Mouse (Mus musculus): ENCODE results near the gene Bms1. TPM values are rescaled to one million over a fixed set of nuclear protein-coding genes. Genes with fewer than 3 reads are reported as not detected.

Bms1 gene
- total and polyA plus RNA-seq, 2 experiments = 2.5 to 11.1 TPM

DNA sequence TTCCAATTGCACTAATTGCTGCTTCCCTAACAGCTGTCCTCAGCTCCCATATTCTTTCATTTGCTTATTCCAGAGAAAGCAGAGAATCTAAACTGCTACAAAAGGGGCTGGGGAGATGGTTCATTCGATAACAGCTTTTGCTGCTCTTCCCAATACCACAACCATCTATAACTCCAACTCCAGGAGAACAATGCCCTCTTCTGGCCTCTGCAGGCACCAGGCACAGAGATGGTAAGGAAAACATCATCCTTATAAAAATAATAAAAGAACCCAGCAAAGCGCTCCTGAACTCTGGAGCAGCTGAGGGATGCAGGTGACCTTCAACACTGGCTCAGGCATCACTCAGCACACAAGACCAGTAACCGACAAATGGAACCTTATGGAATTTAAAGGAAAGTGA lies 33.3 kb downstream of the Bms1 start:
- 93% methylated on average over 3 of the region's 3 CpGs for WGBS
- no peak overlapping the region for H3K27ac ChIP-seq (replicated peaks; ENCODE audit: insufficient read depth, low read depth, low read length)
- no peak overlapping the region for H3K4me3 ChIP-seq (ENCODE audit: insufficient read depth, low read depth, low read length)
- no peaks in the 10 kb centered on the region for H3K79me2 ChIP-seq (ENCODE audit: control insufficient read depth, insufficient read depth, low read length)
- no peak for DNase-seq (ENCODE audit: extremely low read depth, low read depth, low spot score)
- H3K36me3 ChIP-seq (ENCODE audit: control insufficient read depth, insufficient read depth, low read length) = peaks cover 43% of the 10 kb centered on the region
- H3K9ac ChIP-seq (ENCODE audit: low read depth, low read length) = no peak overlapping the region
- no peaks in the 10 kb centered on the region for H3K4me1 ChIP-seq (ENCODE audit: control insufficient read depth, insufficient read depth, low read length)
- TF ChIP-seq POLR2A (IDR thresholded peaks at IDR 0.05; ENCODE audit: extremely low read depth, insufficient read depth, low read length) (no peak), CTCF (IDR thresholded peaks at IDR 0.05; ENCODE audit: low read depth, low read length) (no peak)
- no peaks in the 10 kb centered on the region for H3K27me3 ChIP-seq (ENCODE audit: control insufficient read depth, insufficient read depth, low read length)

- Histone ChIP-seq H3K4me3 (ENCODE audit: insufficient read depth, low read depth, low read length) (no peak overlapping the region), H3K79me2 (ENCODE audit: control insufficient read depth, insufficient read depth, low read length) (no peaks in the 10 kb centered on the region), H3K27me3 (ENCODE audit: control insufficient read depth, insufficient read depth, low read length) (no peaks in the 10 kb centered on the region), H3K36me3 (ENCODE audit: control insufficient read depth, insufficient read depth, low read length) (peaks cover 24% of the 10 kb centered on the region), H3K27ac (replicated peaks; ENCODE audit: insufficient read depth, low read depth, low read length) (no peak overlapping the region), H3K4me1 (ENCODE audit: control insufficient read depth, insufficient read depth, low read length) (no peaks in the 10 kb centered on the region), H3K9ac (ENCODE audit: low read depth, low read length) (no peak overlapping the region)
- no peak for DNase-seq (ENCODE audit: extremely low read depth, low read depth, low spot score)
- 80% methylated on average over 4 of the region's 4 CpGs for WGBS
- TF ChIP-seq CTCF (IDR thresholded peaks at IDR 0.05; ENCODE audit: low read depth, low read length) = no peak
- TF ChIP-seq POLR2A (IDR thresholded peaks at IDR 0.05; ENCODE audit: extremely low read depth, insufficient read depth, low read length) = no peak
These were observed 38.0 kb downstream of the Bms1 start for GRCm38 (mm10) chr6:118381234-118381633.

- Histone ChIP-seq H3K9ac (ENCODE audit: low read depth, low read length) (no peak overlapping the region), H3K27ac (replicated peaks; ENCODE audit: insufficient read depth, low read depth, low read length) (no peak overlapping the region), H3K27me3 (ENCODE audit: control insufficient read depth, insufficient read depth, low read length) (no peaks in the 10 kb centered on the region), H3K4me3 (ENCODE audit: insufficient read depth, low read depth, low read length) (no peak overlapping the region), H3K79me2 (ENCODE audit: control insufficient read depth, insufficient read depth, low read length) (no peaks in the 10 kb centered on the region), H3K4me1 (ENCODE audit: control insufficient read depth, insufficient read depth, low read length) (no peaks in the 10 kb centered on the region), H3K36me3 (ENCODE audit: control insufficient read depth, insufficient read depth, low read length) (peaks cover 20% of the 10 kb centered on the region)
- 50% methylated on average over 3 of the region's 3 CpGs for WGBS
- no peak for DNase-seq (ENCODE audit: extremely low read depth, low read depth, low spot score)
- no peak for TF ChIP-seq CTCF (IDR thresholded peaks at IDR 0.05; ENCODE audit: low read depth, low read length)
- no peak for TF ChIP-seq POLR2A (IDR thresholded peaks at IDR 0.05; ENCODE audit: extremely low read depth, insufficient read depth, low read length)
These were observed 38.6 kb downstream of the Bms1 start for GRCm38 (mm10) chr6:118380630-118381029.

- 34% methylated on average over 20 of the region's 20 CpGs for WGBS
- TF ChIP-seq POLR2A (IDR thresholded peaks at IDR 0.05; ENCODE audit: extremely low read depth, insufficient read depth, low read length) = no peak
- TF ChIP-seq CTCF (IDR thresholded peaks at IDR 0.05; ENCODE audit: low read depth, low read length) = peak; percentile 78
- H3K4me1 ChIP-seq (ENCODE audit: control insufficient read depth, insufficient read depth, low read length) = no peaks in the 10 kb centered on the region
- H3K4me3 ChIP-seq (ENCODE audit: insufficient read depth, low read depth, low read length) = no peak overlapping the region
- peaks cover 17% of the 10 kb centered on the region for H3K36me3 ChIP-seq (ENCODE audit: control insufficient read depth, insufficient read depth, low read length)
- H3K27me3 ChIP-seq (ENCODE audit: control insufficient read depth, insufficient read depth, low read length) = no peaks in the 10 kb centered on the region
- H3K79me2 ChIP-seq (ENCODE audit: control insufficient read depth, insufficient read depth, low read length) = no peaks in the 10 kb centered on the region
- H3K9ac ChIP-seq (ENCODE audit: low read depth, low read length) = no peak overlapping the region
- no peak for DNase-seq (ENCODE audit: extremely low read depth, low read depth, low spot score)
- H3K27ac ChIP-seq (replicated peaks; ENCODE audit: insufficient read depth, low read depth, low read length) = no peak overlapping the region
These were observed 39.7 kb downstream of the Bms1 start for GRCm38 (mm10) chr6:118379451-118380167.

GRCm38 (mm10) chr6:118377611-118378010 lies 41.7 kb downstream of the Bms1 start:
- Histone ChIP-seq H3K4me1 (ENCODE audit: control insufficient read depth, insufficient read depth, low read length) (no peaks in the 10 kb centered on the region), H3K4me3 (ENCODE audit: insufficient read depth, low read depth, low read length) (no peak overlapping the region), H3K27ac (replicated peaks; ENCODE audit: insufficient read depth, low read depth, low read length) (no peak overlapping the region), H3K9ac (ENCODE audit: low read depth, low read length) (no peak overlapping the region), H3K79me2 (ENCODE audit: control insufficient read depth, insufficient read depth, low read length) (no peaks in the 10 kb centered on the region), H3K27me3 (ENCODE audit: control insufficient read depth, insufficient read depth, low read length) (no peaks in the 10 kb centered on the region), H3K36me3 (ENCODE audit: control insufficient read depth, insufficient read depth, low read length) (no peaks in the 10 kb centered on the region)
- 64% methylated on average over 7 of the region's 10 CpGs for WGBS
- no peak for DNase-seq (ENCODE audit: extremely low read depth, low read depth, low spot score)
- no peak for TF ChIP-seq POLR2A (IDR thresholded peaks at IDR 0.05; ENCODE audit: extremely low read depth, insufficient read depth, low read length)
- TF ChIP-seq CTCF (IDR thresholded peaks at IDR 0.05; ENCODE audit: low read depth, low read length) = no peak

- H3K36me3 ChIP-seq (ENCODE audit: control insufficient read depth, insufficient read depth, low read length) = no peaks in the 10 kb centered on the region
- H3K27me3 ChIP-seq (ENCODE audit: control insufficient read depth, insufficient read depth, low read length) = no peaks in the 10 kb centered on the region
- no peak overlapping the region for H3K4me3 ChIP-seq (ENCODE audit: insufficient read depth, low read depth, low read length)
- TF ChIP-seq POLR2A (IDR thresholded peaks at IDR 0.05; ENCODE audit: extremely low read depth, insufficient read depth, low read length) = no peak
- TF ChIP-seq CTCF (IDR thresholded peaks at IDR 0.05; ENCODE audit: low read depth, low read length) = no peak
- DNase-seq (ENCODE audit: extremely low read depth, low read depth, low spot score) = no peak
- 63% methylated on average over 10 of the region's 10 CpGs for WGBS
- H3K27ac ChIP-seq (replicated peaks; ENCODE audit: insufficient read depth, low read depth, low read length) = no peak overlapping the region
- H3K9ac ChIP-seq (ENCODE audit: low read depth, low read length) = no peak overlapping the region
- no peaks in the 10 kb centered on the region for H3K79me2 ChIP-seq (ENCODE audit: control insufficient read depth, insufficient read depth, low read length)
- no peaks in the 10 kb centered on the region for H3K4me1 ChIP-seq (ENCODE audit: control insufficient read depth, insufficient read depth, low read length)
These were observed 43.3 kb downstream of the Bms1 start for GRCm38 (mm10) chr6:118376023-118376422.

All from liver, adult 2 months (tissue).